Mouse (Mus musculus): ENCODE measurements around the gene Dhx8. TPM values are rescaled to one million over a fixed set of nuclear protein-coding genes. Genes with fewer than 3 reads are reported as not detected.

Gene Dhx8
- 12.8 TPM for polyA plus RNA-seq (2014; fragmentation: Illumina TruSeq; extraction: RNeasy Lipid Tissue Mini Kit (QIAGEN cat#74804); ENCODE audit: low read depth, low replicate concordance)

DNA sequence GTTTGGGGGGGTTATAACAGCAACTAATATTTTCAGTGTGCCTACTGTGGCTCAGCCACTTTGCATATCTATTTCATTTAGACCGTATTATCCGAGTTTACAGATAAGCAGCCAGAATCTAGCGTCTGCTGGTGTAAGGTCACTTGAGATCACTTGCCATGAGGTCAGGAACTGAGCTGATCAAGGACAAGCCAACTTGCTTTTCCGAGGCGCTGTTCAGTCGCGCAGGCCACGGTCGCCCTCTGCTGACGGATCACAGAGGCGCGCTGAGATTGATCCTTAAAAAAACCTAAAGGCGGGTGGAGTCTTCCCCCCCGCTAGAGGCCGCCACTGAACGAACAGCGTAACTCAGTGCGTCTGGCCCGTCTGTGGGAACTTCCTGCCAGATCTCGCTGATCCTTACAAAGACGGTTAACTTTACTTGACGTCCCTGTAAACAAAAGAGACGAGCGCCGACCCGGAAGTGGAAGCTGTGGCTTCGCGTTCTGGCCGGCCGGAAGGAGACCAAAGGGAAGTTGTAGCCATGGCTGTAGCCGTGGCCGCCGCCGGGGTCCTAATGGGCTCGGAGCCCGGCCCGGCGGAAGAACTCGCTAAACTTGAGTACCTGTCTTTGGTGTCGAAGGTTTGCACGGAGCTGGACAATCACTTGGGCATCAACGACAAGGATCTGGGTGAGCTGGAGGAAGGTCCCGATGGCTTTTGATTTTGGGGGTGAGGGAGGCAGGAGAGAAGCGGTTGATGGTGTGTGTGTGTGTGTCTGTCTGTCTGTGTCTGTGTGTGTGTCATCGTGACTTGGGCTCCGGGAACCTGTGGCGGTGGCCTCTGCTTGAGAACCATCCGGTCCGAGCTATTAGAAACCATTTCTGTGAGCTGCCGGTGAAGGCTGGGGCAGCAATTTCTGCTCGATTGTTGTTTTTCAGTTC lies at the start of gene Dhx8:
Dhx8 (plus strand) TSS at position 402 of the 923 bp plus-strand sequence.

DNA sequence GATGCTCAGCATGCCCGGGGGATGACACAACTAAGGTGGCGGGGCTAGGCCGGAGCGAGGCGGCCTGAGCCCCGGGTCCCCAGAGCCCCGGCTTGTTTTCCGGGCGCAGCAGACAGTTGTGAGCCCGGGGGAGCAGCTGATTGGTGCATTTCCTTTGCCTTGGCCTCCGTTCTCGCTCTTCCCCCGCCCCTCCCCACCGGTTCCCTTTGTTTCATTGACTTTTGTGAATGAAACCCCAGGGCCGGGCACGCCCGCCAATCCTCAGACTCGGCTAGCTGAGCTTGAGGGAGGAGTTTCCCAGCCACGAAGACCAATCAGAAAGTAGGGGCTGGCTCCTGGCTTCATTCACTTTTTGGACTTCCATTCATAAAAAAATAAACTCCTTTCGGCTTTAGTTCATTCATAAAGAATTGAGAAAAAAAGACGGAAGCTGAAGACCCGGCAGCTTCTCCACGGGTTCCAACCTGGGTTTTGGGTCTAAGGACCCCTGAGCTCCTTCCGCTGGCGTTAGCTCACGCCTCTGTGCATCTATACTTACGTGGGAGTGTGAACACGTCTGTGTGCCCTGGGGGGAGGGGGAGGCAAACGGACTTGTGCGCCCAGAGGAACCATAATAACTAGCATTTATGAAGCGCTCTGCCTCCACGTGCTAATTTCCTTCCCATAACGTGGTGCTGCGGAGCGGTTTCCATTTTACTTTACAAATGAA lies 52.6 kb downstream of the Dhx8 start, which contains the start of gene Etv4:
Etv4 (minus strand) TSS at position 229 of the 709 bp plus-strand sequence.

Other genes with a start within 250 kb of the Dhx8 start
- gene Brca1, start 181.0 kb upstream of the Dhx8 start, polyA plus RNA-seq (2014; fragmentation: Illumina TruSeq; extraction: RNeasy Lipid Tissue Mini Kit (QIAGEN cat#74804); ENCODE audit: low read depth, low replicate concordance), result 0.32 TPM
- 182 TPM for gene Nbr1, start 180.8 kb upstream of the Dhx8 start, polyA plus RNA-seq (2014; fragmentation: Illumina TruSeq; extraction: RNeasy Lipid Tissue Mini Kit (QIAGEN cat#74804); ENCODE audit: low read depth, low replicate concordance)
- gene Tmem106a, start 150.7 kb upstream of the Dhx8 start, polyA plus RNA-seq (2014; fragmentation: Illumina TruSeq; extraction: RNeasy Lipid Tissue Mini Kit (QIAGEN cat#74804); ENCODE audit: low read depth, low replicate concordance), result 36.1 TPM
- gene Gm11634, start 133.7 kb upstream of the Dhx8 start, polyA plus RNA-seq (2014; fragmentation: Illumina TruSeq; extraction: RNeasy Lipid Tissue Mini Kit (QIAGEN cat#74804); ENCODE audit: low read depth, low replicate concordance), result not detected
- not detected for gene Rdm1, start 105.7 kb upstream of the Dhx8 start, polyA plus RNA-seq (2014; fragmentation: Illumina TruSeq; extraction: RNeasy Lipid Tissue Mini Kit (QIAGEN cat#74804); ENCODE audit: low read depth, low replicate concordance)
- 7.3 TPM for gene Arl4d, start 67.4 kb upstream of the Dhx8 start, polyA plus RNA-seq (2014; fragmentation: Illumina TruSeq; extraction: RNeasy Lipid Tissue Mini Kit (QIAGEN cat#74804); ENCODE audit: low read depth, low replicate concordance)
- gene Etv4, start 52.5 kb downstream of the Dhx8 start, polyA plus RNA-seq (2014; fragmentation: Illumina TruSeq; extraction: RNeasy Lipid Tissue Mini Kit (QIAGEN cat#74804); ENCODE audit: low read depth, low replicate concordance), result not detected
- gene Meox1, start 161.5 kb downstream of the Dhx8 start, polyA plus RNA-seq (2014; fragmentation: Illumina TruSeq; extraction: RNeasy Lipid Tissue Mini Kit (QIAGEN cat#74804); ENCODE audit: low read depth, low replicate concordance), result 2.7 TPM
- 0.28 TPM for gene Sost, start 234.1 kb downstream of the Dhx8 start, polyA plus RNA-seq (2014; fragmentation: Illumina TruSeq; extraction: RNeasy Lipid Tissue Mini Kit (QIAGEN cat#74804); ENCODE audit: low read depth, low replicate concordance)

All from kidney, adult 10 weeks (tissue).